Mouse (Mus musculus) brain, embryonic 14.5 days (tissue): ENCODE results near the gene Msh2. TPM values are rescaled to one million over a fixed set of nuclear protein-coding genes. Genes with fewer than 3 reads are reported as not detected.
"Not testable (repeated sequence)": the region's sequence is repeated elsewhere in the genome, so short reads cannot be mapped to it uniquely, and the experiment has no call there.

Source experiments
- DNase-seq: peaks from one replicate; pipeline ENCODE4 v3.0.0-alpha.2; 2011; ENCODE audit warnings: low read depth
- CTCF ChIP-seq: fragments of 200-500 bp; IDR thresholded peaks from 2 replicates; pipeline ENCODE4 v1.5.1; 2012; ENCODE audit warnings: inconsistent platforms, mild to moderate bottlenecking, moderate library complexity, borderline replicate concordance; ENCODE audit not compliant: insufficient read depth, insufficient read length; ENCODE audit errors: extremely low read depth
- POLR2A ChIP-seq: fragments of 200-500 bp; IDR thresholded peaks from 2 replicates; pipeline ENCODE4 v1.6.1; 2012; ENCODE audit warnings: mild to moderate bottlenecking, inconsistent platforms, borderline replicate concordance; ENCODE audit not compliant: poor library complexity, insufficient read depth, insufficient read length, severe bottlenecking; ENCODE audit errors: extremely low read depth
- polyA plus RNA-seq: library from polyadenylated mRNA; depleted of rRNA; stranded (reverse); fragments of >200 nt; gene quantifications from 2 replicates; pipeline ENCODE4 v1.2.3, GENCODE M21; 2012; rRNA removed

Msh2 gene
- polyA plus RNA-seq, result 38.3 and 39.1 TPM in 2 replicates

GRCm38 (mm10) chr17:87671890-87672660, at the start of gene Msh2:
TSS of gene Msh2 (plus strand) at chr17:87672330.
- peak; percentile 99 for DNase-seq
- TF ChIP-seq POLR2A, result peak; percentile 80; the same call in 1 of the 2 replicates
- TF ChIP-seq CTCF, result no peak

GRCm38 (mm10) chr17:87625510-87626086, 46.5 kb upstream of the Msh2 start:
- no peak for DNase-seq
- no peak for TF ChIP-seq POLR2A
- no peak for TF ChIP-seq CTCF

- no peak for DNase-seq
- no peak for TF ChIP-seq POLR2A
- no peak for TF ChIP-seq CTCF
Observed at GRCm38 (mm10) chr17:87628144-87628543, 44.0 kb upstream of the Msh2 start.

- DNase-seq, result no peak
- no peak for TF ChIP-seq POLR2A
- no peak for TF ChIP-seq CTCF
Observed at GRCm38 (mm10) chr17:87628706-87629105, 43.4 kb upstream of the Msh2 start.

GRCm38 (mm10) chr17:87637056-87637389, 35.1 kb upstream of the Msh2 start:
- no peak for TF ChIP-seq CTCF
- TF ChIP-seq POLR2A, result no peak
- DNase-seq, result no peak

- TF ChIP-seq POLR2A (no peak), CTCF (no peak)
- no peak for DNase-seq
Observed at GRCm38 (mm10) chr17:87639242-87639641, 32.9 kb upstream of the Msh2 start.

GRCm38 (mm10) chr17:87640272-87640671, 31.9 kb upstream of the Msh2 start:
- DNase-seq, result peak; percentile 20
- TF ChIP-seq CTCF (no peak), POLR2A (no peak)

GRCm38 (mm10) chr17:87641006-87641405, 31.1 kb upstream of the Msh2 start:
- DNase-seq, result no peak
- TF ChIP-seq POLR2A (no peak), CTCF (no peak)

DNA sequence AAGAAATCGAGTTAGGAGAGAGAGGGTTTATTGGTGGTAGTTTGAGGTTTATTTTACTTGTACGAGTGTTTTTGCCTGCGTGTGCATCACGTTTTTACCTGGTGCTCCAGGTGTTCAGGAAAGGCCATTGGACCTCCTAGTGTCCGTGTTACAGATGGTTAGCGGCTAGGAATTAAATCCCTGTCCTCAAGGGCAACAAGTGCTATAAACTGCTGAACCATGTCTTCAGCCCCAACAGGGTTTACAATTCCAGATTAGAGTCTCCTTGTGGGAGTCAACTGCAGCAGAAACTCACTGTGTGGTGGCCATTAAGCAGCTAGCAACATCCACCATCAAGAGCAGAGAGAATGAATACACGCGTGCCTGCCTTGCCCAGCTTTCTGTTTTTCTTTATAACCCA, 29.4 kb upstream of the Msh2 start:
- TF ChIP-seq POLR2A, result no peak
- no peak for TF ChIP-seq CTCF
- DNase-seq, result no peak

GRCm38 (mm10) chr17:87655616-87656015, 16.5 kb upstream of the Msh2 start:
- not testable (repeated sequence) for DNase-seq

GRCm38 (mm10) chr17:87661958-87662573, 10.1 kb upstream of the Msh2 start:
- DNase-seq, result not testable (repeated sequence)

GRCm38 (mm10) chr17:87664238-87664637, 7.9 kb upstream of the Msh2 start:
- DNase-seq, result no peak

More at GRCm38 (mm10) chr17:87664238-87664637, 7.9 kb upstream of the Msh2 start:
- TF ChIP-seq CTCF (no peak), POLR2A (no peak)
